Comparison of ENCODE assay signal across 8 mouse cellular contexts in genomic region chr11:76945386-76946202, GRCm38 (mm10). TPM values are rescaled to one million over a fixed set of nuclear protein-coding genes. Genes with fewer than 3 reads are reported as not detected.
DNase-seq lines count a peak whose midpoint lies in the region; ATAC-seq lines count a peak whose summit lies in the region.

No protein-coding gene starts in this region.

- peak overlapping the region; percentile 80 for H3K9ac ChIP-seq in hindbrain, embryonic 14.5 days

- DNase-seq in NIH3T3 (ENCODE audit: low read depth), result peak; percentile 94
- peak; percentile 97 to 98 for DNase-seq in cerebellum, postnatal 10 days
- peak; percentile 86 to 88 for DNase-seq in frontal cortex, postnatal 14 days (ENCODE audit: low spot score in 2 of 2)
- DNase-seq in hindbrain, embryonic 14.5 days (ENCODE audit: low spot score), result peak; percentile 88
- peak; percentile 90 to 93 for DNase-seq in layer of hippocampus, postnatal 36 days
- peak; percentile 94 for DNase-seq in lung, postnatal 36 days
- peak; percentile 95 for DNase-seq in retina, postnatal 1 day
- DNase-seq in urinary bladder, adult 18-20 months (ENCODE audit: low spot score in 2 of 2), result peak; percentile 93 to 99

- peak overlapping the region; percentile 67 for H3K4me3 ChIP-seq in hindbrain, embryonic 14.5 days (replicated peaks; ENCODE audit: low read length)

- no peaks in the 10 kb centered on the region for H3K9me3 ChIP-seq in hindbrain, embryonic 14.5 days (ENCODE audit: control insufficient read depth, low read length)

- peaks cover 9% of the 10 kb centered on the region; the same call in 1 of the 2 replicates for H3K36me3 ChIP-seq in hindbrain, embryonic 14.5 days (replicated peaks; ENCODE audit: control insufficient read depth, insufficient read depth)

- peak overlapping the region; percentile 70 for H3K27ac ChIP-seq in hindbrain, embryonic 14.5 days

- peak; percentile 93 for ATAC-seq in hindbrain, embryonic 14.5 days (ENCODE audit: low FRiP score)

- peak overlapping the region; percentile 62 for H3K4me2 ChIP-seq in hindbrain, embryonic 14.5 days (replicated peaks)

- WGBS in hindbrain, embryonic 14.5 days, result under 1% methylated on average over 58 of the region's 58 CpGs

- H3K27me3 ChIP-seq in hindbrain, embryonic 14.5 days (ENCODE audit: control insufficient read depth, insufficient read depth, low read length), result no peaks in the 10 kb centered on the region

- peaks cover 17% of the 10 kb centered on the region for H3K4me1 ChIP-seq in hindbrain, embryonic 14.5 days (replicated peaks; ENCODE audit: control insufficient read depth, insufficient read depth, low read length)

RNA-seq across cellular contexts. Expression of gene Blmh, which starts 21.0 kb away (rescaled TPM):
- polyA plus RNA-seq in hindbrain, embryonic 14.5 days (2014; fragmentation: Nextera tagmentation; extraction: Ambion mirVana), result 113 and 120 TPM in 2 replicates
- total RNA-seq in layer of hippocampus, postnatal 36 days (2021), result 10 to 100 TPM; 52.3 to 52.4 TPM

RNA-seq across cellular contexts. Expression of gene Tmigd1, which starts 43.6 kb away (rescaled TPM):
- polyA plus RNA-seq in hindbrain, embryonic 14.5 days (2014; fragmentation: Nextera tagmentation; extraction: Ambion mirVana), result not detected in 2 replicates
- not detected for total RNA-seq in layer of hippocampus, postnatal 36 days (2021)

RNA-seq across cellular contexts. Expression of gene Slc6a4, which starts 52.8 kb away (rescaled TPM):
- polyA plus RNA-seq in hindbrain, embryonic 14.5 days (2014; fragmentation: Nextera tagmentation; extraction: Ambion mirVana), result 7.5 and 9.8 TPM in 2 replicates
- not detected for total RNA-seq in layer of hippocampus, postnatal 36 days (2021)

Comparison
In these comparisons a context has a peak if more than half of its experiments do, and no peak if none do; other contexts are left out.
1. Peak in every context shown above with its lines: DNase-seq, ATAC-seq, H3K4me3 ChIP-seq and H3K27ac ChIP-seq.